Mouse (Mus musculus): ENCODE results near the gene Agbl3. TPM values are rescaled to one million over a fixed set of nuclear protein-coding genes. Genes with fewer than 3 reads are reported as not detected.
A peak's percentile ranks its signal among the peaks of the same experiment; 100 is the strongest.

Agbl3 gene
- polyA plus RNA-seq, 2 experiments: 3.0 to 4.0 TPM

DNA sequence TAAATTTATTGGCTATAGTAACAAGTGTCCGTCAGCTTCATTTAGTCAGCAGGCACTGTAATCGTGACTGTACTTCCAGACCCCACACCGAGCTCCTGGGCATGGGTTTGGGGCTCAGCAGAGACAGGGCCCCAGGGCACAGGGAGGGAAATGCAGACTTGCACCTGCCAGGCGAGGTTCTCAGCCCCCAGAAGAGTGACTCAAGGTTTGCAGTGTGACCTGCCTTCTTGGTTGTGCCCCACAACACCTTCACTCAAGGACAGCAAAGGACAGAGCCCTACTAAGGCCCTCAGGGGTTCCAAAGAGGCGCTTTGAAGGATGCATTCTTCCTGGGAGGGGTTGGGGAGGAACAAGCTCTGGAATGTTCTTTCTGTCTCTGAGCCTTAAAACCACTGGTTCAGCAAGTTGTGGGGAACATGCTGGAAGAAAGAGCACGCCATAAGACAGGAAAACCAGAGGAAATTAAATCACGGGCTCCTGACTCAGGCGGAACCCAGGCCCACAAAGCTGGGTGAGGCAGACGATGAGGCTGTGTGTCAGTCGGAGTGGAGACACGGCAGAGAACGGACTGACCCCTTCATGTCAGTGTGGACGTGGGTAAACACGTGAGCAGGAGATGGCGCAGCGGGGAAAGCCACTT lies 99.0 kb downstream of the Agbl3 start:
- Histone ChIP-seq H3K4me1 (replicated peaks; ENCODE audit: control insufficient read depth in 2 of 2, insufficient read depth in 2 of 2, low read length in 1 of 2) (peaks cover 36 to 39% of the 10 kb centered on the region in 2 experiments), H3K27ac (no peak overlapping the region), H3K9me3 (ENCODE audit: control insufficient read depth, low read length) (no peaks in the 10 kb centered on the region), H3K27me3 (ENCODE audit: control insufficient read depth, insufficient read depth, low read length) (no peaks in the 10 kb centered on the region), H3K4me3 (ENCODE audit: insufficient read depth in 1 of 2, low read depth in 2 of 2, low read length in 2 of 2) (no peak overlapping the region), H3K4me2 (ENCODE audit: low read depth) (peak overlapping the region; percentile 84; the same call in 1 of the 2 replicates), H3K9ac (replicated peaks) (no peak overlapping the region), H3K36me3 (replicated peaks; ENCODE audit: control insufficient read depth, insufficient read depth, low read depth) (peaks cover 35% of the 10 kb centered on the region)
- no peak for ATAC-seq (ENCODE audit: insufficient read depth)
- TF ChIP-seq EP300 (IDR thresholded peaks at IDR 0.05; ENCODE audit: low read depth) (no peak), CTCF (IDR thresholded peaks at IDR 0.05; ENCODE audit: low read depth) (no peak)
- 82% methylated on average over 16 of the region's 16 CpGs for WGBS (ENCODE audit: insufficient replicate concordance)
- DNase-seq (ENCODE audit: low read depth in 3 of 3, low spot score in 3 of 3): no peak

DNA sequence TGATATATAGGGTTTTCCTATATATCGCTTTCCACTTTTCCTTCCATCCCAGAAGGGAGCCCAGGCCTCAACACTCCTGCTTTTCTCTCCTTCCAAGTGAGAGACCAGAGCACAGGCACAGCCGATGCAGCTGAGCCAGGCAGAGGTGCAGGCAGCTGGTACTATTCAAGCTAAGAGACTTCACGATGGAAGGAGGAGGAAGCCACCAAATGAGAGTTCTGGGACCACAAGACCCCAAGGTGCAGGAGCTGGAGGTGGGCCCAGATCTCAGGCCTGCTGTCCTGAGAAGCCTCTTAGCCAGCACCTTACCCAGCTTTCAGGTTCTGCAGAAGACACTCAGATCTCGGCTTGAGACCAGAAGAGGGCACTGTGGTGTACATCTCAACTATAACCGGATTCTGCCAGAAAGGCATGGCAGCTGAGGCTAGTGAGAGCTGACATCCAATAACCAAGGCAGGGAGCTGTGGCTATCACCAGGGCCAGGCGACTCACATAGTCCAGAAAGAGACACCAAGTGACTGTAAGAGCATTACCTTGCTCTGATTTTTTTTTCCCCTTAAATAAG lies 99.8 kb downstream of the Agbl3 start:
- H3K4me3 ChIP-seq (ENCODE audit: insufficient read depth in 1 of 2, low read depth in 2 of 2, low read length in 2 of 2): no peak overlapping the region
- no peak for DNase-seq (ENCODE audit: low read depth in 3 of 3, low spot score in 3 of 3)

GRCm38 (mm10) chr6:34884724-34885123 lies 104.5 kb downstream of the Agbl3 start:
- H3K27me3 ChIP-seq (ENCODE audit: control insufficient read depth, insufficient read depth, low read length): no peaks in the 10 kb centered on the region
- TF ChIP-seq EP300 (IDR thresholded peaks at IDR 0.05; ENCODE audit: low read depth): no peak
- TF ChIP-seq CTCF (IDR thresholded peaks at IDR 0.05; ENCODE audit: low read depth): no peak
- peaks cover 75% of the 10 kb centered on the region for H3K36me3 ChIP-seq (replicated peaks; ENCODE audit: control insufficient read depth, insufficient read depth, low read depth)
- H3K9me3 ChIP-seq (ENCODE audit: control insufficient read depth, low read length): no peaks in the 10 kb centered on the region
- DNase-seq (ENCODE audit: low read depth in 3 of 3, low spot score in 3 of 3) (no peak), ATAC-seq (ENCODE audit: insufficient read depth) (no peak)
- H3K4me2 ChIP-seq (ENCODE audit: low read depth): no peak overlapping the region
- WGBS (ENCODE audit: insufficient replicate concordance): 88% methylated on average over 7 of the region's 7 CpGs
- H3K4me3 ChIP-seq (ENCODE audit: insufficient read depth in 1 of 2, low read depth in 2 of 2, low read length in 2 of 2): no peak overlapping the region
- no peak overlapping the region for H3K9ac ChIP-seq (replicated peaks)
- H3K4me1 ChIP-seq (replicated peaks; ENCODE audit: control insufficient read depth in 2 of 2, insufficient read depth in 2 of 2, low read length in 1 of 2): no peaks in the 10 kb centered on the region
- H3K27ac ChIP-seq: no peak overlapping the region

More for the DNA sequence above, 99.8 kb downstream of the Agbl3 start:
- no peak overlapping the region for H3K9ac ChIP-seq (replicated peaks)
- H3K4me2 ChIP-seq (ENCODE audit: low read depth): no peak overlapping the region
- no peaks in the 10 kb centered on the region for H3K27me3 ChIP-seq (ENCODE audit: control insufficient read depth, insufficient read depth, low read length)
- peaks cover 28 to 31% of the 10 kb centered on the region in 2 experiments for H3K4me1 ChIP-seq (replicated peaks; ENCODE audit: control insufficient read depth in 2 of 2, insufficient read depth in 2 of 2, low read length in 1 of 2)
- no peak overlapping the region for H3K27ac ChIP-seq
- H3K36me3 ChIP-seq (replicated peaks; ENCODE audit: control insufficient read depth, insufficient read depth, low read depth): peaks cover 42% of the 10 kb centered on the region
- TF ChIP-seq CTCF (IDR thresholded peaks at IDR 0.05; ENCODE audit: low read depth) (peak; percentile 65), EP300 (IDR thresholded peaks at IDR 0.05; ENCODE audit: low read depth) (no peak)
- WGBS (ENCODE audit: insufficient replicate concordance): 58% methylated on average over 6 of the region's 6 CpGs
- no peak for ATAC-seq (ENCODE audit: insufficient read depth)
- no peaks in the 10 kb centered on the region for H3K9me3 ChIP-seq (ENCODE audit: control insufficient read depth, low read length)

- H3K4me1 ChIP-seq (replicated peaks; ENCODE audit: control insufficient read depth in 2 of 2, insufficient read depth in 2 of 2, low read length in 1 of 2): no peaks in the 10 kb centered on the region
- H3K4me2 ChIP-seq (ENCODE audit: low read depth): no peak overlapping the region
- H3K9me3 ChIP-seq (ENCODE audit: control insufficient read depth, low read length): no peaks in the 10 kb centered on the region
- TF ChIP-seq EP300 (IDR thresholded peaks at IDR 0.05; ENCODE audit: low read depth) (no peak), CTCF (IDR thresholded peaks at IDR 0.05; ENCODE audit: low read depth) (no peak)
- no peak overlapping the region for H3K27ac ChIP-seq
- no peak for ATAC-seq (ENCODE audit: insufficient read depth)
- H3K36me3 ChIP-seq (replicated peaks; ENCODE audit: control insufficient read depth, insufficient read depth, low read depth): peaks cover 60% of the 10 kb centered on the region
- no peak for DNase-seq (ENCODE audit: low read depth in 3 of 3, low spot score in 3 of 3)
- no peak overlapping the region for H3K4me3 ChIP-seq (ENCODE audit: insufficient read depth in 1 of 2, low read depth in 2 of 2, low read length in 2 of 2)
- WGBS (ENCODE audit: insufficient replicate concordance): 85% methylated on average over 6 of the region's 6 CpGs
- no peak overlapping the region for H3K9ac ChIP-seq (replicated peaks)
- no peaks in the 10 kb centered on the region for H3K27me3 ChIP-seq (ENCODE audit: control insufficient read depth, insufficient read depth, low read length)
Observed at GRCm38 (mm10) chr6:34887131-34887850, 107.1 kb downstream of the Agbl3 start.

DNA sequence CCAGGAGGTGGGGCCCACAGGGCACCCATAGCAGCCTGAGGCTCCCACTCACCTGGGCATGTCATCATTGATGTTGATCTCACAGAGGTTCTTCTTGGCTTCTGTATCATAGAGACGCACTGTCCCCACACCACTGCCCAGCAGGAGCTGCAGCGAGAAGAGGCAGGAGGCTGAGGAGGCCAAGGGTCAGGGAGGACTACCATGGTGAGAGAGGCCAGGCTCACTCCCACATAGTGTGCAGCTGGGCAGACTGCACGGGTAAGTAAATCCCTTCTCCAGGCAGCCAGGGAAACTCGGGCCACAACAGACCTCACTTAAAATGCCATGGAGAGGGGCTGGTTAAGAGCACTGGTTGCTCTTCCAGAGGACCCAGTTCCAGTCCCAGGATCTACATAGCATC lies 109.0 kb downstream of the Agbl3 start:
- ATAC-seq (ENCODE audit: insufficient read depth) (no peak), DNase-seq (ENCODE audit: low read depth in 3 of 3, low spot score in 3 of 3) (no peak)
- no peak overlapping the region for H3K9ac ChIP-seq (replicated peaks)
- H3K27ac ChIP-seq: no peak overlapping the region
- no peaks in the 10 kb centered on the region for H3K4me1 ChIP-seq (replicated peaks; ENCODE audit: control insufficient read depth in 2 of 2, insufficient read depth in 2 of 2, low read length in 1 of 2)
- H3K4me3 ChIP-seq (ENCODE audit: insufficient read depth in 1 of 2, low read depth in 2 of 2, low read length in 2 of 2): no peak overlapping the region
- peaks cover 56% of the 10 kb centered on the region for H3K36me3 ChIP-seq (replicated peaks; ENCODE audit: control insufficient read depth, insufficient read depth, low read depth)
- 75% methylated on average over 4 of the region's 4 CpGs for WGBS (ENCODE audit: insufficient replicate concordance)
- no peak overlapping the region for H3K4me2 ChIP-seq (ENCODE audit: low read depth)
- TF ChIP-seq EP300 (IDR thresholded peaks at IDR 0.05; ENCODE audit: low read depth) (no peak), CTCF (IDR thresholded peaks at IDR 0.05; ENCODE audit: low read depth) (no peak)
- no peaks in the 10 kb centered on the region for H3K9me3 ChIP-seq (ENCODE audit: control insufficient read depth, low read length)
- no peaks in the 10 kb centered on the region for H3K27me3 ChIP-seq (ENCODE audit: control insufficient read depth, insufficient read depth, low read length)

Data from liver, embryonic 14.5 days (tissue).